Mouse (Mus musculus): Measurements from ENCODE around the gene Got1. TPM values are rescaled to one million over a fixed set of nuclear protein-coding genes. Genes with fewer than 3 reads are reported as not detected.
A peak's percentile ranks its signal among the peaks of the same experiment; 100 is the strongest.

Got1 gene
- total RNA-seq (2021): 100 to 1,000 TPM; 350 to 495 TPM
- long read RNA-seq, experiment 1, transcript Got1-203 (3 exons, 661 nt): minor isoform, 6 of 258 reads
- long read RNA-seq, experiment 1, transcript Got1-201 (9 exons, 2,058 nt): major isoform, 229 of 258 reads
- long read RNA-seq, experiment 1, partial matches to known transcripts: 10 of 258 reads
- long read RNA-seq, experiment 1, other reads (novel, unspliced or antisense): 13 of 258 reads
- long read RNA-seq, experiment 2, transcript Got1-203 (3 exons, 661 nt): minor isoform, 7 of 390 reads
- long read RNA-seq, experiment 2, transcript Got1-201 (9 exons, 2,058 nt): major isoform, 340 of 390 reads
- long read RNA-seq, experiment 2, partial matches to known transcripts: 17 of 390 reads
- long read RNA-seq, experiment 2, other reads (novel, unspliced or antisense): 26 of 390 reads

- peak; percentile 97 for DNase-seq
Observed at GRCm38 (mm10) chr19:43524187-43525103, at the start of gene Got1. Gene Got1 (minus strand): TSS chr19:43524605.

GRCm38 (mm10) chr19:43570831-43571790 is 46.7 kb upstream of the Got1 start:
- DNase-seq: peak; percentile 50

GRCm38 (mm10) chr19:43569133-43569532 is 44.7 kb upstream of the Got1 start:
- DNase-seq: no peak

GRCm38 (mm10) chr19:43568298-43568697 is 43.9 kb upstream of the Got1 start:
- DNase-seq: no peak

- DNase-seq: no peak
Observed at GRCm38 (mm10) chr19:43563166-43563565, 38.8 kb upstream of the Got1 start.

- no peak for DNase-seq
Observed at GRCm38 (mm10) chr19:43561841-43562240, 37.4 kb upstream of the Got1 start.

GRCm38 (mm10) chr19:43560244-43560643 is 35.8 kb upstream of the Got1 start:
- no peak for DNase-seq

GRCm38 (mm10) chr19:43551493-43551890 is 27.1 kb upstream of the Got1 start:
- DNase-seq: no peak

GRCm38 (mm10) chr19:43550706-43551492 is 26.5 kb upstream of the Got1 start:
- no peak for DNase-seq

GRCm38 (mm10) chr19:43548060-43548459 is 23.7 kb upstream of the Got1 start:
- DNase-seq: no peak

- no peak for DNase-seq
Observed at GRCm38 (mm10) chr19:43546337-43547117, 22.1 kb upstream of the Got1 start.

GRCm38 (mm10) chr19:43535372-43535771 is 11.0 kb upstream of the Got1 start:
- no peak for DNase-seq

GRCm38 (mm10) chr19:43530921-43531320 is 6.5 kb upstream of the Got1 start:
- no peak for DNase-seq

- DNase-seq: peak; percentile 65
Observed at GRCm38 (mm10) chr19:43530197-43530770, 5.9 kb upstream of the Got1 start.

GRCm38 (mm10) chr19:43528056-43528587 is 3.7 kb upstream of the Got1 start:
- DNase-seq: peak; percentile 28

- peak; percentile 38 for DNase-seq
Observed at GRCm38 (mm10) chr19:43527131-43527530, 2.7 kb upstream of the Got1 start.

GRCm38 (mm10) chr19:43526025-43526424 is 1.6 kb upstream of the Got1 start:
- DNase-seq: no peak

- no peak for DNase-seq
Observed at GRCm38 (mm10) chr19:43525566-43525965, 1.2 kb upstream of the Got1 start.

GRCm38 (mm10) chr19:43525104-43525482 is 688 bp upstream of the Got1 start:
- peak; percentile 68 for DNase-seq

GRCm38 (mm10) chr19:43523551-43523950 is 854 bp downstream of the Got1 start:
- DNase-seq: no peak

Data from gastrocnemius, postnatal 25 days (tissue).